Mouse (Mus musculus): ENCODE results near the gene Vezt. TPM values are rescaled to one million over a fixed set of nuclear protein-coding genes. Genes with fewer than 3 reads are reported as not detected.

Gene Vezt
- polyA plus RNA-seq, 1 experiment from 2014 or later: 29.6 TPM

DNA sequence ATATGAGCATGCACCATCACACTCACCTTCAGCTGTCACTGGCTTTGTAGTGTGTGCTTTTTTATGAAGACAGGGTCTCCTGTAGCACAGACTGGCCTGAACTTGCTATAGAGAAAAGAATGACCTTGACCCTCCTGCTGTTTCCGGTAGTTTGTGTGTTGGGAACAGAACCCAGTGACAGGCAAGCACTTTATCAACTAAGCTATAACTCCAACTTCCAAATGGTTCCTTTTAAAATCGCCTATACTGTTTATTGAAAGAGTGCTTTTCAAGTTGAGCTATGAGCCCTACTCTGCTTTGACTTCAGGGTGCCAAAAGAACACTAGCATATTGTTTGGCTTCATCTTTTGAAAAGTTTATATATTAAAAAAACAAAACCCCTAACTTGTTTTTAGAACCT is 24.6 kb downstream of the Vezt start:
- Histone ChIP-seq H3K4me2 (replicated peaks) (no peak overlapping the region), H3K9me3 (replicated peaks) (no peaks in the 10 kb centered on the region), H3K4me3 (replicated peaks) (no peak overlapping the region), H3K27ac (replicated peaks) (no peak overlapping the region), H3K4me1 (peaks cover 4% of the 10 kb centered on the region), H3K9ac (no peak overlapping the region), H3K27me3 (no peaks in the 10 kb centered on the region), H3K36me3 (0 out of 2 replicates have a peak, but pooled peaks cover 7% of the 10 kb centered on the region)
- WGBS: 78% methylated on average over 2 of the region's 2 CpGs
- ATAC-seq (ENCODE audit: insufficient number of reproducible peaks, low FRiP score, low TSS enrichment, low read depth): no peak

DNA sequence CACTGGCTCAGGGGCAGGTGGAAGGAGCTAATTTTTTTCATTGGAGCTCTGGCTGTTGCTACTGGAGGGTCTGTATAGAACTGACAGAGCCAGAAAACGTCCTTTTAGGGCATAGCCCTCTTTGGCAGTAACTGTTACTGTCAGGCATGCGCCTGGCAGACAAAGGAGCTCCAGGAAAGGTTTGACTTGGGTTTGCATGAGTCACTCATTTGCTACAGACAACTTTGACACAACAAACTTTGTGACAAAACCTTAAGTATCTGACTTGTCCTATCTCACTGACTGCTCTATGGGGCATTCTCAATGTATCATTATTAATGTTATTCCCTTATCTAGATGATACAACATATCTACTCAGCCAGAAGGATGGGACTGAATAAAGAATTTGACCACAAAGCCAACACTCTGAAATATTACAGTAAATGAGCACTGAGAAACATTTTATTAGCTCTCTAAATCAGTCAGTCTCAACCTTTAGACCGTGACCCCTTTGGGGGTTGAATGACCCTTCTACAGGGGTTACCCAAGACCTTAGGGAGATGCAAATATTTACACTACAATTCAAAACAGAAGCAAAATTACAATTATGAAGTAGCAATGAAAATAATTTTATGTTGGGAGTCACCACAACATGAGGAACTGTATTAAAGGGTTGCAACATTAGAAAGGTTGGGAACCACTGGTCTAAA is 25.5 kb downstream of the Vezt start:
- no peak overlapping the region for H3K4me2 ChIP-seq (replicated peaks)
- H3K27me3 ChIP-seq: no peaks in the 10 kb centered on the region
- peaks cover 4% of the 10 kb centered on the region for H3K4me1 ChIP-seq
- H3K9me3 ChIP-seq (replicated peaks): no peaks in the 10 kb centered on the region
- 0 out of 2 replicates have a peak, but pooled peaks cover 12% of the 10 kb centered on the region for H3K36me3 ChIP-seq
- no peak for ATAC-seq (ENCODE audit: insufficient number of reproducible peaks, low FRiP score, low TSS enrichment, low read depth)
- H3K9ac ChIP-seq: no peak overlapping the region
- no peak overlapping the region for H3K27ac ChIP-seq (replicated peaks)
- WGBS: 82% methylated on average over 3 of the region's 3 CpGs
- no peak overlapping the region for H3K4me3 ChIP-seq (replicated peaks)

DNA sequence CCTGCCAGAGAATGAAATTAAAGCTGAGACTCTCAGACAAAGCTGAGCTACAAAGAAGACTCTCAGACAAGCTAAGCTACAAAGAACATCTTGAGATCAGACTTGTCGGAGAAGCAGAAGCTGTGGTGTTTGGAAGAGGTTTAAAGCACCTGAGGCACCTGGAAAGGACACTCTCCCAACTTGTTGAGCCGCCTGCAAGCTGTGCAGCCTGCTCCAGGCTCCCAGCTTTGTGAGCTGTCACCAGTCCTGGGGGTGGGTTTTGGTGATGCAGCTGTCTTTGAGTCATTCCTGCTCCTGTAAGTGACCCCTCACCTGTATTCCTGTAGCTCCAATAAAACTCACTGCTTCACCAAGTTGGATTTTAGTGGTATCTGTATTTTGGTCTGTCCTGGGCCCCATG is 27.3 kb downstream of the Vezt start:
- WGBS: 83% methylated on average over 2 of the region's 2 CpGs
- no peaks in the 10 kb centered on the region for H3K27me3 ChIP-seq

DNA sequence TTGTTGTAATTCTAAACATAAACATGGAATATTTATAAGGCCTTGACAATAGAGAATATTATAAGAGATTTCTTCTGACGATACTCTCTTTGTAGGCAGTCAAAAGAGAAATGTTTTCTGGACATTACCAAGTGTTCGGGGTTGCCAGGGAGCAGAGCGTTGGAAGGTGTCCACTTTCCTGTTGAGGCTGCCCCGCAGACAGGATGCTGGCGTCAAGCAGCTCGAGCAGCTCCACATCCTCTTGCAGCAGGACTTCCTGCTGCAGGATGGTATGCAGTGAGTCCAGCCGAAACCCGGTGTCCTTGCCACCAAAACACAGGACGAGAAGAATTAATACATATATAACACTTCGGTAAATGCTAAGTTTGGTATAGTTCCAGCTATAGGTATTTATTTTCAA is 35.4 kb downstream of the Vezt start:
- Histone ChIP-seq H3K27me3 (no peaks in the 10 kb centered on the region), H3K4me2 (replicated peaks) (no peak overlapping the region), H3K4me3 (replicated peaks) (no peak overlapping the region), H3K27ac (replicated peaks) (no peak overlapping the region), H3K9me3 (replicated peaks) (no peaks in the 10 kb centered on the region), H3K36me3 (peaks cover 75% of the 10 kb centered on the region), H3K4me1 (no peaks in the 10 kb centered on the region), H3K9ac (no peak overlapping the region)
- 88% methylated on average over 10 of the region's 10 CpGs for WGBS
- ATAC-seq (ENCODE audit: insufficient number of reproducible peaks, low FRiP score, low TSS enrichment, low read depth): no peak

More for the DNA sequence above, 27.3 kb downstream of the Vezt start:
- peaks cover 18% of the 10 kb centered on the region for H3K36me3 ChIP-seq
- no peaks in the 10 kb centered on the region for H3K9me3 ChIP-seq (replicated peaks)
- no peaks in the 10 kb centered on the region for H3K4me1 ChIP-seq
- no peak overlapping the region for H3K9ac ChIP-seq
- H3K4me3 ChIP-seq (replicated peaks): no peak overlapping the region
- ATAC-seq (ENCODE audit: insufficient number of reproducible peaks, low FRiP score, low TSS enrichment, low read depth): no peak
- no peak overlapping the region for H3K27ac ChIP-seq (replicated peaks)
- H3K4me2 ChIP-seq (replicated peaks): no peak overlapping the region

DNA sequence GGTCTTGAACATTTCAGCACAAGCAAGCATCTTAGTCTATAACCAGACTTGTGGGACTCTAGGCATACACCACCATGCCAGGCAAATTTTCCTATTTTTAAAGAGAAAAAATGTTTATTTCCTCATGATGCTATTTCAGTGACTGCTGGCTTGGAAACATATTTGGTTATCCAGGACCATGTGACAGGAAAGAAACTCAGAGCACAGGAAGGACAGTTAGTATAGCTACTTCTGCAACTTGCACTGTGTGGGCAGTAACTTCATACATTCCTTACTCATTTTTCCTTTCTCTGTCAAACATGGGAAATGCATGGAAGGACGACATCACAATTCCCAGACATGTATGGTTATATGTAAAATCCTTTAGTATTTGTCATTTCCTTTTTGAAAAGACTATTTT is 36.3 kb downstream of the Vezt start:
- H3K36me3 ChIP-seq: peaks cover 81% of the 10 kb centered on the region
- no peak for ATAC-seq (ENCODE audit: insufficient number of reproducible peaks, low FRiP score, low TSS enrichment, low read depth)

DNA sequence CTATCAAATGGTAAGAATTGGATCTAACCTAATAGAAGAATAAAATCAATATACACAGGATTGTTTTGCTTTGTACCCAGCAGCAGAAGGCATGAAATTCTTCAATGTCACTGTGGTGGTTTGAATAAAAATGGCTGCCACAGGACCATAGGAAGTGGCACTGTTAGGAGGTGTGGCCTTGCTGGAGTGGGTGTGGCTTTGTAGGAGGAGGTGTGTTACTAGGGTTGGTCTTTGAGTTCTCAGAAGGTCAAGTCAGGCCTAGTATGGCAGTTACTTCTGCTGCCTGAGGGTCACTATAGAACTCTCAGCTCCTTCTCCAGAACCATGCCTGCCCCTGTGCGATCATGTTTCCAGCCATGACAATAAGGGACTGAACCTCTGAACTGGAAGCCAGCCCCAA is 40.5 kb downstream of the Vezt start:
- WGBS: 100% methylated on average over 1 of the region's 1 CpGs
- H3K27ac ChIP-seq (replicated peaks): no peak overlapping the region
- no peaks in the 10 kb centered on the region for H3K4me1 ChIP-seq
- H3K27me3 ChIP-seq: no peaks in the 10 kb centered on the region
- H3K9ac ChIP-seq: no peak overlapping the region
- ATAC-seq (ENCODE audit: insufficient number of reproducible peaks, low FRiP score, low TSS enrichment, low read depth): no peak
- H3K36me3 ChIP-seq: peaks cover 79% of the 10 kb centered on the region
- H3K4me2 ChIP-seq (replicated peaks): no peak overlapping the region
- no peak overlapping the region for H3K4me3 ChIP-seq (replicated peaks)
- H3K9me3 ChIP-seq (replicated peaks): no peaks in the 10 kb centered on the region

More for the DNA sequence above, 36.3 kb downstream of the Vezt start:
- Histone ChIP-seq H3K9ac (no peak overlapping the region), H3K27ac (replicated peaks) (no peak overlapping the region), H3K27me3 (no peaks in the 10 kb centered on the region), H3K4me3 (replicated peaks) (no peak overlapping the region), H3K4me2 (replicated peaks) (no peak overlapping the region), H3K9me3 (replicated peaks) (no peaks in the 10 kb centered on the region), H3K4me1 (no peaks in the 10 kb centered on the region)
- WGBS: 87% methylated on average over 1 of the region's 1 CpGs

DNA sequence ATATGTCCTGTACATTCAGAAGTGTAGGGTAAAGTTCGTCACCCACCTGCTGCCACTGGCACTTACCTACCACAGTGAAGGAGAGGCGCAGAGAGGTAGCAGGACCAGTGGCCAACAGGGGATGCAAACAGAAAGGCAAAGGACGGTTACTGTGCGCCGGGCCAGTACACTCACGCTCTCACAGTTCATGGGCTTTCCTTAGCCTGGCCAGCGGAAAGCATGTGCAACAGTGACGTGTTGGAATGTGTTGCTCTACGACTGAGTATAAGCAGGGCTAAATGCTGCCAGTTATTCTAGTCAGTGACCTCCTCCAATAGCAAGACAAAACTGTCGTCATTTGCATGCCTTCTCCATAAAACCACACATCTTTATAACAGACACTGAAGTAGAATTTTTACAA is 41.5 kb downstream of the Vezt start:
- Histone ChIP-seq H3K9me3 (replicated peaks) (no peaks in the 10 kb centered on the region), H3K4me2 (replicated peaks) (no peak overlapping the region), H3K4me3 (replicated peaks) (no peak overlapping the region), H3K4me1 (no peaks in the 10 kb centered on the region), H3K27ac (replicated peaks) (no peak overlapping the region), H3K27me3 (no peaks in the 10 kb centered on the region), H3K36me3 (peaks cover 78% of the 10 kb centered on the region), H3K9ac (no peak overlapping the region)
- WGBS: 91% methylated on average over 10 of the region's 10 CpGs
- no peak for ATAC-seq (ENCODE audit: insufficient number of reproducible peaks, low FRiP score, low TSS enrichment, low read depth)

DNA sequence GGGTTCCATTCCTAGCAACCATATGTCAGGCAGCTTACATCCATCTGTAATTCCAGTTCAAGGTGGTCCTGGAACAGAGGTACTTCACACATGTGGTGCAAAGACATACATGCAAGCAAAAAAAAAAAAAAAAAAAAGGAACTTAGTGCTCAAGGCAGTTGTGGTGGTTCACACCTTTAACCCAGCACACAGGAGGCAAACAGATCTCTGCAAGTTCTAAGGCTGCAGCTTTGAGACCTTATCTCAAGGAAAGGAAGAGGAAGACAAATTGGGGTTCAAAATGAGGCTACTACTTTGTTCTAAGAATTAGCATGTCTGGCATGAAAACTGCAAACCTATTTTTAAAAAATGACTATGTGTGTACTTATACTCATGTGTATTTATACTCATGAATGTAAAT is 50.3 kb downstream of the Vezt start:
- H3K4me2 ChIP-seq (replicated peaks): no peak overlapping the region
- H3K4me1 ChIP-seq: no peaks in the 10 kb centered on the region
- ATAC-seq (ENCODE audit: insufficient number of reproducible peaks, low FRiP score, low TSS enrichment, low read depth): no peak
- H3K4me3 ChIP-seq (replicated peaks): no peak overlapping the region
- no peaks in the 10 kb centered on the region for H3K9me3 ChIP-seq (replicated peaks)
- no peaks in the 10 kb centered on the region for H3K27me3 ChIP-seq
- no peak overlapping the region for H3K27ac ChIP-seq (replicated peaks)
- H3K36me3 ChIP-seq: peaks cover 44% of the 10 kb centered on the region
- no peak overlapping the region for H3K9ac ChIP-seq

DNA sequence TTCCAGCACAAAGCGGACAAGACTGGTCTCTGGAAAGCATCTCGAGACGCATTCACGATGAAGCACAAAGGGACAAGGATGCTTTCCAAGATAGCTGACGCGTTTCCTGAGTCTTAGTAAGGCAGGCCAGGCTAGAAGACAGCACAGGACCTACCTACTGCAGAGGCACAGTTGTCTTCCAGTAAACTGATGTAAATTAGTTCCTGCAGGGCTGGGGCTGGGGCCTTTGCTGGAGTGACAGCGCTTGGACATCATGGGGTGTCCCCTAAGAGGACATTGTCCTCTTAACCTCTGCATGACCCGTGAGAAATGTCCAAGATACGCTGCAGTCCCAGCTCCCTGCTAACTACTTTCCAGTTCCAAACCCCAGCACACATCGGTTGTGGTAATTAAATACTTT is 66.3 kb downstream of the Vezt start:
- H3K4me1 ChIP-seq: no peaks in the 10 kb centered on the region
- WGBS: 61% methylated on average over 10 of the region's 10 CpGs
- no peak for ATAC-seq (ENCODE audit: insufficient number of reproducible peaks, low FRiP score, low TSS enrichment, low read depth)
- no peak overlapping the region for H3K27ac ChIP-seq (replicated peaks)
- H3K4me2 ChIP-seq (replicated peaks): no peak overlapping the region
- no peaks in the 10 kb centered on the region for H3K27me3 ChIP-seq
- no peak overlapping the region for H3K4me3 ChIP-seq (replicated peaks)
- no peak overlapping the region for H3K9ac ChIP-seq
- H3K36me3 ChIP-seq: peaks cover 39% of the 10 kb centered on the region
- H3K9me3 ChIP-seq (replicated peaks): no peaks in the 10 kb centered on the region

DNA sequence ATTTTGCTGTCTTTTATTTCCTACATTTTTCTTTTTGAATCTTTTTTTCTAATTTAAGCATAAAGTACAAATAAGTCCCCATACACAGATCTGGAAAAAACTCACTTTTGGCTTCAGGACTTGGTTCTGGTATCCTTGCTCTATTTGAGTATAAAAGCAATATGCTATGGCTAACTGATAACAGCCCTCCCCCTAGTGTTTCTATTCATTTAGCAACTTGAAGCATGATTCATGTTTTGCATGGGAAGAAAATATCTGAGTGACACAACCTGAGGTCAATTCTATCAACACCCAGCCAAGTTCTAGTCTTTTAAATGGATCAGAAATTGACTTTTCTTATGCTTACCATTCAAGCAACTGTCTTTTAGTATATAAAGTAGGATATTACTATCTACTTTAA is 68.1 kb downstream of the Vezt start:
- Histone ChIP-seq H3K36me3 (peaks cover 21% of the 10 kb centered on the region), H3K4me2 (replicated peaks) (no peak overlapping the region), H3K4me1 (no peaks in the 10 kb centered on the region), H3K9ac (no peak overlapping the region), H3K9me3 (replicated peaks) (no peaks in the 10 kb centered on the region), H3K4me3 (replicated peaks) (no peak overlapping the region), H3K27ac (replicated peaks) (no peak overlapping the region), H3K27me3 (no peaks in the 10 kb centered on the region)
- no peak for ATAC-seq (ENCODE audit: insufficient number of reproducible peaks, low FRiP score, low TSS enrichment, low read depth)

DNA sequence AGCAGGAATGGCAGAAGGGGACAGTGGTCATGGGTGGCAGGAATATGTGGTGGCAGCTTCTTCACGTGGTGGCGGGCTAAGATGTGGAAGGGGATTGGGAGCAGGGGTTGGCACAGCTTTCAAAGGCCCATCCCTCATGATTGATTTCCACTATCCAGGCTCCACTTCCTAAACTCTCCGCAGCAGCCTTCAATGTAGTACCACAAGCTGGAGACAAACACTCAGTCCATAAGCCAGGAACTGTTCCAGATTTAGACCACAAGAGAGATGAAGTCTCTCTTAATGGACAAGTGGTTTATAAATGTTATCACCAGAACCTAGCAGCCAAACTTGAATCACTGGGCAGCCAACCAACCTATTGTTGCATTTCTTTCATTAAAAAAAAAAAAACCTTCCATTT is 81.6 kb downstream of the Vezt start:
- Histone ChIP-seq H3K36me3 (no peaks in the 10 kb centered on the region), H3K9ac (no peak overlapping the region), H3K4me3 (replicated peaks) (no peak overlapping the region), H3K27ac (replicated peaks) (no peak overlapping the region), H3K9me3 (replicated peaks) (no peaks in the 10 kb centered on the region), H3K27me3 (no peaks in the 10 kb centered on the region), H3K4me1 (no peaks in the 10 kb centered on the region), H3K4me2 (replicated peaks) (no peak overlapping the region)
- ATAC-seq (ENCODE audit: insufficient number of reproducible peaks, low FRiP score, low TSS enrichment, low read depth): no peak
- 92% methylated on average over 3 of the region's 3 CpGs for WGBS

DNA sequence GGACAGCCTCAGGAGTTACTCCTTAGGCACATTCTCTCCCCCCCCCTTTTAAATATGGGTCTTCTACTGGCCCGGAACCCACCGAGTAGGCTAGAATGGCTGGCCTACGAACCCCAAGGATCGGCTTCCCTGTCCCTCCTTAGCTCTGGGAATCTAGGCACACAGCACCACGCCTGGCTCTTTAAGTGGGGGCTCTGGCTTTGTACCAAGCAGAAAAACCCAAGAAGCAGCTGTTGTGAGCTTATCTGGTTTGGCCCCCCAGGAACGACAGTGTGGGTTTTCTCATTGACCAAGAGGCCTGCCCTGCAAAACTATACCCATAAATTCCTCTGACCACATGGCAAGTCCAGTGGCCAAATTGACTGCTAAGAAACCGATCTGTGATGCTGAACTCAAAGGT is 82.1 kb downstream of the Vezt start:
- no peak overlapping the region for H3K4me2 ChIP-seq (replicated peaks)
- WGBS: 79% methylated on average over 7 of the region's 7 CpGs
- no peak overlapping the region for H3K9ac ChIP-seq
- H3K36me3 ChIP-seq: no peaks in the 10 kb centered on the region
- H3K4me1 ChIP-seq: no peaks in the 10 kb centered on the region
- H3K9me3 ChIP-seq (replicated peaks): no peaks in the 10 kb centered on the region
- H3K27me3 ChIP-seq: no peaks in the 10 kb centered on the region
- no peak for ATAC-seq (ENCODE audit: insufficient number of reproducible peaks, low FRiP score, low TSS enrichment, low read depth)
- no peak overlapping the region for H3K4me3 ChIP-seq (replicated peaks)
- no peak overlapping the region for H3K27ac ChIP-seq (replicated peaks)

Data from embryonic facial prominence, embryonic 15.5 days (tissue).